Comparison of ENCODE assay signal across 8 mouse cellular contexts in the genomic region with DNA sequence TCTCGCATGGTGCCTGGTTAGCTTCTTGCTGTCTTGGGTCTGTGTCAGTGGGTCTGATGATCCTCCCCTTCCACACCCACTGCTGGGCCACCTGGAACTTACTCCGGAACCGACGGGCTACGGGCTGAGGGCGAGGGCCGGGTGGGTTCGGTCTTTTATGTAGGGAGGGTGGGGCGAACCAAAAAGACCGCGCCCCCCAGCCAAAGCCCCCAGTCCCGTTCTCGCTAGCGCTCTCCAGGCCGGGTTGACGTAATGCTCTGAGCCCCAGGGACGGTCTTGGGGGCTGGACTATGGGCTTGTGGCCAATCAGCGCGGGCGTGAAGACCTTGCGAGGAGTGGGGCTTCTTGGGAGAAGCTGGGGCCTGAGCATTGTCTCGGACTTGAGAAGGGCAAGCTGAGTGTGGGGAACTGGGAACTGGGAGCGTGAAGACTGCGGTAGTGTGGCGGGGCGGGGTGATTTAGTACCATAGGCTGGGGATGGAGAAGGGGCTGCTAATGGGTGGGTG. TPM values are rescaled to one million over a fixed set of nuclear protein-coding genes. Genes with fewer than 3 reads are reported as not detected.
DNase-seq lines count a peak whose midpoint lies in the region; ATAC-seq and TF ChIP-seq lines count a peak whose summit lies in the region.

TSS of gene Tubb2b (minus strand) at position 241 of the 506 bp plus-strand sequence.

- under 1% methylated on average over 26 of the region's 26 CpGs for WGBS in intestine, embryonic 16.5 days
- WGBS in limb, embryonic 12.5 days, result under 1% methylated on average over 26 of the region's 26 CpGs
- WGBS in midbrain, embryonic 14.5 days, result under 1% methylated on average over 26 of the region's 26 CpGs

- H3K4me2 ChIP-seq in intestine, embryonic 16.5 days (ENCODE audit: low read depth, low read length), result peak within 1 kb of the TSS; percentile 96
- H3K4me2 ChIP-seq in limb, embryonic 12.5 days, result peak within 1 kb of the TSS; percentile 78
- H3K4me2 ChIP-seq in midbrain, embryonic 14.5 days (ENCODE audit: low read length), result peak within 1 kb of the TSS; percentile 88

- peaks cover 21% of the 10 kb centered on the region for H3K4me1 ChIP-seq in intestine, embryonic 16.5 days (ENCODE audit: control insufficient read depth, insufficient read depth, low read length)
- peaks cover 47% of the 10 kb centered on the region for H3K4me1 ChIP-seq in limb, embryonic 12.5 days (replicated peaks)
- peaks cover 23% of the 10 kb centered on the region for H3K4me1 ChIP-seq in midbrain, embryonic 14.5 days (ENCODE audit: control insufficient read depth, insufficient read depth, low read length)
- peaks cover 19% of the 10 kb centered on the region for H3K4me1 ChIP-seq in testis, adult 2 months (ENCODE audit: control insufficient read depth, insufficient read depth, low read length)

- peak; percentile 79 for DNase-seq in layer of hippocampus, adult 11-12 months (ENCODE audit: low spot score)
- no peak for DNase-seq in layer of hippocampus, adult 9-10 months (ENCODE audit: low spot score)
- DNase-seq in cerebellum, postnatal 36 days, result peak; percentile 17 to 20
- DNase-seq in gonadal fat pad, adult 2 months (ENCODE audit: low read depth), result no peak
- DNase-seq in midbrain, embryonic 14.5 days, result peak; percentile 99

- TF ChIP-seq POLR2A in testis, adult 2 months (IDR thresholded peaks at IDR 0.05; ENCODE audit: control insufficient read depth, low read depth, low read length), result no peak

- peak within 1 kb of the TSS; percentile 71 for H3K9ac ChIP-seq in intestine, embryonic 16.5 days (ENCODE audit: low read depth, low read length)
- peak within 1 kb of the TSS; percentile 61 for H3K9ac ChIP-seq in limb, embryonic 12.5 days (replicated peaks)
- peak within 1 kb of the TSS; percentile 76 for H3K9ac ChIP-seq in midbrain, embryonic 14.5 days (replicated peaks; ENCODE audit: low read length)

- H3K36me3 ChIP-seq in intestine, embryonic 16.5 days (ENCODE audit: control insufficient read depth, insufficient read depth, low read length), result no peaks in the 10 kb centered on the region
- H3K36me3 ChIP-seq in limb, embryonic 12.5 days, result peaks cover 9% of the 10 kb centered on the region; the same call in 1 of the 2 replicates
- peaks cover 27% of the 10 kb centered on the region for H3K36me3 ChIP-seq in midbrain, embryonic 14.5 days (ENCODE audit: control insufficient read depth, insufficient read depth, low read length)
- H3K36me3 ChIP-seq in testis, adult 2 months (ENCODE audit: control insufficient read depth, insufficient read depth, low read length), result no peaks in the 10 kb centered on the region

- H3K27me3 ChIP-seq in intestine, embryonic 16.5 days (replicated peaks; ENCODE audit: control insufficient read depth, insufficient read depth, low read length), result peaks cover 3% of the 10 kb centered on the region; the same call in 1 of the 2 replicates
- H3K27me3 ChIP-seq in limb, embryonic 12.5 days, result peaks cover 13% of the 10 kb centered on the region
- no peaks in the 10 kb centered on the region for H3K27me3 ChIP-seq in midbrain, embryonic 14.5 days (ENCODE audit: control insufficient read depth, insufficient read depth, low read length)
- H3K27me3 ChIP-seq in testis, adult 2 months (ENCODE audit: control insufficient read depth, insufficient read depth, low read length), result no peaks in the 10 kb centered on the region

- peak within 1 kb of the TSS; percentile 75 for H3K4me3 ChIP-seq in intestine, embryonic 16.5 days (ENCODE audit: low read length)
- peak within 1 kb of the TSS; percentile 64 for H3K4me3 ChIP-seq in limb, embryonic 12.5 days (replicated peaks)
- peak within 1 kb of the TSS; percentile 93 for H3K4me3 ChIP-seq in midbrain, embryonic 14.5 days (replicated peaks; ENCODE audit: low read depth, low read length)
- H3K4me3 ChIP-seq in testis, adult 2 months (ENCODE audit: control insufficient read depth, low read depth, low read length), result peak within 1 kb of the TSS; percentile 39

- ATAC-seq in intestine, embryonic 16.5 days, result peak; percentile 89
- peak; percentile 90 for ATAC-seq in limb, embryonic 12.5 days (ENCODE audit: insufficient number of reproducible peaks, insufficient read depth, low FRiP score, low TSS enrichment, low read depth)
- peak; percentile 92 for ATAC-seq in midbrain, embryonic 14.5 days (ENCODE audit: low FRiP score, low TSS enrichment)

- H3K9me3 ChIP-seq in intestine, embryonic 16.5 days (ENCODE audit: control insufficient read depth, low read length), result no peaks in the 10 kb centered on the region
- H3K9me3 ChIP-seq in limb, embryonic 12.5 days, result no peaks in the 10 kb centered on the region
- no peaks in the 10 kb centered on the region for H3K9me3 ChIP-seq in midbrain, embryonic 14.5 days (ENCODE audit: control insufficient read depth, low read length)

- TF ChIP-seq CTCF in testis, adult 2 months (IDR thresholded peaks at IDR 0.05; ENCODE audit: control insufficient read depth, insufficient read depth, insufficient replicate concordance, low read depth, low read length), result no peak

- H3K27ac ChIP-seq in intestine, embryonic 16.5 days (ENCODE audit: low read length), result peak within 1 kb of the TSS; percentile 61
- peak within 1 kb of the TSS; percentile 84 for H3K27ac ChIP-seq in limb, embryonic 12.5 days
- H3K27ac ChIP-seq in midbrain, embryonic 14.5 days (replicated peaks; ENCODE audit: low read depth, low read length), result peak within 1 kb of the TSS; percentile 98
- no peak within 1 kb of the TSS for H3K27ac ChIP-seq in testis, adult 2 months (ENCODE audit: control insufficient read depth, insufficient read depth, low read depth, low read length)

RNA-seq across cellular contexts. Expression of gene Tubb2b, which starts in this region (rescaled TPM):
- polyA plus RNA-seq in gonadal fat pad, adult 2 months (2012; rRNA removed), result 61.4 and 74.7 TPM in 2 replicates
- 30.4 and 36.0 TPM in 2 replicates for polyA plus RNA-seq in intestine, embryonic 16.5 days (2015; fragmentation: Nextera tagmentation; extraction: Ambion mirVana)
- polyA plus RNA-seq in limb, embryonic 12.5 days (2016; fragmentation: Nextera tagmentation; extraction: Ambion mirVana), result 25.6 and 27.1 TPM in 2 replicates
- polyA plus RNA-seq in midbrain, embryonic 14.5 days (2014; fragmentation: Nextera tagmentation; extraction: Ambion mirVana), result 758 and 1,005 TPM in 2 replicates
- 0.46 and 2.1 TPM in 2 replicates for polyA plus RNA-seq in testis, adult 2 months (2012; rRNA removed)

Comparison
In these comparisons a context has a peak if more than half of its experiments do, and no peak if none do; other contexts are left out.
1. DNase-seq: peak in layer of hippocampus, adult 11-12 months (single experiment), cerebellum, postnatal 36 days (2 of 2) and midbrain, embryonic 14.5 days (single experiment); none in layer of hippocampus, adult 9-10 months (single experiment) and gonadal fat pad, adult 2 months (single experiment).
2. H3K4me3 ChIP-seq: peak in every context shown above with its lines; median percentile 93 in midbrain, embryonic 14.5 days; 75 in intestine, embryonic 16.5 days; 64 in limb, embryonic 12.5 days; 39 in testis, adult 2 months.
3. Peak in every context shown above with its lines, with median percentiles within 50 percentile points of each other: ATAC-seq, H3K4me2 ChIP-seq and H3K9ac ChIP-seq.